Mouse (Mus musculus) spleen, adult 2 months (tissue): ENCODE measurements around the gene B4galt1. TPM values are rescaled to one million over a fixed set of nuclear protein-coding genes. Genes with fewer than 3 reads are reported as not detected.

ENCODE experiments used
- DNase-seq, 2 experiments: peaks; one replicate each; pipeline versions ENCODE4 v3.0.0 to v3.0.0-alpha.2; 2012 to 2021; ENCODE audit warnings: low spot score in 2 of 2, low read depth in 1 of 2
- H3K27ac ChIP-seq: fragments of 200-500 bp; 2 replicates; pipeline ENCODE4 v1.5.1; 2012; ENCODE audit warnings: low read length, inconsistent platforms; ENCODE audit not compliant: insufficient read depth
- H3K27me3 ChIP-seq: fragments of 200-500 bp; 2 replicates; pipeline ENCODE4 v1.6.1; 2012; ENCODE audit warnings: mild to moderate bottlenecking, moderate library complexity, low read length, inconsistent platforms; ENCODE audit not compliant: control insufficient read depth, insufficient read depth
- H3K36me3 ChIP-seq: fragments of 200-500 bp; 2 replicates; pipeline ENCODE4 v1.6.1; 2012; ENCODE audit warnings: mild to moderate bottlenecking, low read length, inconsistent platforms; ENCODE audit not compliant: control insufficient read depth, insufficient read depth
- H3K4me1 ChIP-seq: fragments of 200-500 bp; 2 replicates; pipeline ENCODE4 v1.6.1; 2011; ENCODE audit warnings: inconsistent platforms; ENCODE audit not compliant: control insufficient read depth, insufficient read depth, insufficient read length
- H3K4me3 ChIP-seq: fragments of 200-500 bp; 2 replicates; pipeline ENCODE4 v1.5.1; 2011; ENCODE audit warnings: mild to moderate bottlenecking, inconsistent platforms; ENCODE audit not compliant: insufficient read depth, insufficient read length; ENCODE audit errors: extremely low read depth
- CTCF ChIP-seq: fragments of 200-500 bp; IDR thresholded peaks from 2 replicates; pipeline ENCODE4 v1.5.1; 2011; ENCODE audit warnings: mild to moderate bottlenecking, inconsistent platforms; ENCODE audit not compliant: insufficient read depth, insufficient read length, insufficient replicate concordance; ENCODE audit errors: extremely low read depth
- POLR2A ChIP-seq: fragments of 200-500 bp; IDR thresholded peaks from 2 replicates; pipeline ENCODE4 v1.6.1; 2011; ENCODE audit warnings: low read depth, low read length, inconsistent platforms
- WGBS: fragments of 180-500 bp; shearing (Covaris S2); methylation state at CpG from one replicate; pipeline ENCODE4 v1.1.7; 2018; 5-methylcytosine and 5-hydroxymethylcytosine counted together
- polyA plus RNA-seq: library from polyadenylated mRNA; depleted of rRNA; stranded (reverse); fragments of >200 nt; gene quantifications from 2 replicates; pipeline ENCODE4 v1.2.3, GENCODE M21; 2012

Gene B4galt1
- polyA plus RNA-seq, 1 experiment = 24.6 TPM

GRCm38 (mm10) chr4:40873320-40873719 is 19.5 kb upstream of the B4galt1 start:
- H3K4me1 ChIP-seq = peaks cover 4% of the 10 kb centered on the region; the same call in 1 of the 2 replicates
- no peak for DNase-seq
- WGBS = 92% methylated on average over 2 of the region's 2 CpGs

GRCm38 (mm10) chr4:40872129-40872528 is 18.3 kb upstream of the B4galt1 start:
- TF ChIP-seq CTCF = no peak
- Histone ChIP-seq H3K27me3 (no peaks in the 10 kb centered on the region), H3K27ac (no peak overlapping the region), H3K4me1 (peaks cover 4% of the 10 kb centered on the region; the same call in 1 of the 2 replicates), H3K4me3 (no peak overlapping the region), H3K36me3 (no peaks in the 10 kb centered on the region)
- WGBS = 94% methylated on average over 3 of the region's 3 CpGs
- no peak for DNase-seq

More at GRCm38 (mm10) chr4:40873320-40873719, 19.5 kb upstream of the B4galt1 start:
- Histone ChIP-seq H3K27me3 (no peaks in the 10 kb centered on the region), H3K4me3 (no peak overlapping the region), H3K27ac (no peak overlapping the region), H3K36me3 (no peaks in the 10 kb centered on the region)
- TF ChIP-seq POLR2A (no peak), CTCF (no peak)

- WGBS = 93% methylated on average over 4 of the region's 4 CpGs
- no peak overlapping the region for H3K4me3 ChIP-seq
- H3K27me3 ChIP-seq = no peaks in the 10 kb centered on the region
- H3K36me3 ChIP-seq = no peaks in the 10 kb centered on the region
- DNase-seq = no peak
- H3K27ac ChIP-seq = no peak overlapping the region
- TF ChIP-seq CTCF = no peak
- TF ChIP-seq POLR2A = no peak
- no peaks in the 10 kb centered on the region; the same call in 1 of the 2 replicates for H3K4me1 ChIP-seq
Observed at GRCm38 (mm10) chr4:40870206-40870605, 16.4 kb upstream of the B4galt1 start.

GRCm38 (mm10) chr4:40868554-40869232 is 14.9 kb upstream of the B4galt1 start:
- WGBS = 50% methylated on average over 13 of the region's 13 CpGs
- Histone ChIP-seq H3K4me1 (no peaks in the 10 kb centered on the region; the same call in 1 of the 2 replicates), H3K36me3 (no peaks in the 10 kb centered on the region), H3K27me3 (no peaks in the 10 kb centered on the region), H3K4me3 (no peak overlapping the region), H3K27ac (no peak overlapping the region)
- TF ChIP-seq CTCF (no peak), POLR2A (no peak)
- no peak for DNase-seq

- no peak overlapping the region for H3K27ac ChIP-seq
- no peaks in the 10 kb centered on the region for H3K27me3 ChIP-seq
- DNase-seq = no peak
- H3K4me1 ChIP-seq = no peaks in the 10 kb centered on the region; the same call in 1 of the 2 replicates
- H3K36me3 ChIP-seq = no peaks in the 10 kb centered on the region
- WGBS = 96% methylated on average over 12 of the region's 12 CpGs
- no peak overlapping the region for H3K4me3 ChIP-seq
- TF ChIP-seq CTCF (no peak), POLR2A (no peak)
Observed at GRCm38 (mm10) chr4:40864361-40864760, 10.6 kb upstream of the B4galt1 start.

- no peaks in the 10 kb centered on the region for H3K27me3 ChIP-seq
- no peaks in the 10 kb centered on the region for H3K4me1 ChIP-seq
- 90% methylated on average over 3 of the region's 3 CpGs for WGBS
- TF ChIP-seq CTCF = no peak
- no peak for TF ChIP-seq POLR2A
- no peaks in the 10 kb centered on the region for H3K36me3 ChIP-seq
- no peak for DNase-seq
- no peak overlapping the region for H3K27ac ChIP-seq
- no peak overlapping the region for H3K4me3 ChIP-seq
Observed at GRCm38 (mm10) chr4:40863340-40863739, 9.5 kb upstream of the B4galt1 start.

GRCm38 (mm10) chr4:40861131-40861530 is 7.3 kb upstream of the B4galt1 start:
- Histone ChIP-seq H3K27me3 (no peaks in the 10 kb centered on the region), H3K36me3 (no peaks in the 10 kb centered on the region), H3K27ac (no peak overlapping the region), H3K4me3 (no peak overlapping the region), H3K4me1 (peaks cover 2% of the 10 kb centered on the region; the same call in 1 of the 2 replicates)
- TF ChIP-seq POLR2A = no peak
- no peak for TF ChIP-seq CTCF
- 95% methylated on average over 3 of the region's 3 CpGs for WGBS
- DNase-seq = no peak
